Mouse (Mus musculus) heart, embryonic 14.5 days (tissue): Measurements from ENCODE around the gene Hoxc13. TPM values are rescaled to one million over a fixed set of nuclear protein-coding genes. Genes with fewer than 3 reads are reported as not detected.

Source experiments
- ATAC-seq: fragments of 200-750 bp; cut with Nextera tagmentation; 2 replicates; pipeline ENCODE4 v1.8.0; 2017; ENCODE audit warnings: low read depth, moderate TSS enrichment; ENCODE audit not compliant: insufficient number of reproducible peaks, insufficient read depth, low FRiP score
- H3K27ac ChIP-seq, 2 experiments: fragments of 200-500 bp in 1 of 2; fragments of 300-500 bp in 1 of 2; sonication (generic) in 1 of 2; replicated peaks in 1 of 2; 2 replicates each; pipeline ENCODE4 v1.5.1; 2012 to 2014; ENCODE audit warnings: low read depth in 2 of 2, low read length in 2 of 2, control low read depth in 1 of 2, mild to moderate bottlenecking in 1 of 2, mixed read lengths in 1 of 2; ENCODE audit not compliant: control insufficient read depth in 1 of 2, insufficient read depth in 1 of 2
- H3K27me3 ChIP-seq: fragments of 300-500 bp; sonication (generic); 2 replicates; pipeline ENCODE4 v1.6.1; 2014; ENCODE audit warnings: mild to moderate bottlenecking, low read length, control low read depth; ENCODE audit not compliant: control insufficient read depth, insufficient read depth
- H3K36me3 ChIP-seq: fragments of 300-500 bp; sonication (generic); 2 replicates; pipeline ENCODE4 v1.6.1; 2014; ENCODE audit warnings: mild to moderate bottlenecking, control low read depth, low read length, mixed read lengths; ENCODE audit not compliant: control insufficient read depth, insufficient read depth
- H3K4me1 ChIP-seq, 2 experiments: fragments of 200-500 bp in 1 of 2; fragments of 300-500 bp in 1 of 2; sonication (generic) in 1 of 2; 2 replicates each; pipeline ENCODE4 v1.6.1; 2012 to 2014; ENCODE audit warnings: low read length in 2 of 2, control low read depth in 1 of 2, mixed read lengths in 1 of 2; ENCODE audit not compliant: control insufficient read depth in 2 of 2, insufficient read depth in 2 of 2
- H3K4me2 ChIP-seq: fragments of 300-500 bp; sonication (generic); 2 replicates; pipeline ENCODE4 v1.6.1; 2014; ENCODE audit warnings: mild to moderate bottlenecking, low read length
- H3K4me3 ChIP-seq, 2 experiments: fragments of 200-500 bp in 1 of 2; fragments of 300-500 bp in 1 of 2; sonication (generic) in 1 of 2; 2 replicates each; pipeline ENCODE4 v1.5.1; 2012 to 2014; ENCODE audit warnings: low read length in 2 of 2, mild to moderate bottlenecking in 2 of 2, control low read depth in 1 of 2, low read depth in 1 of 2, moderate library complexity in 1 of 2; ENCODE audit not compliant: control insufficient read depth in 1 of 2, insufficient read depth in 1 of 2
- H3K9ac ChIP-seq: fragments of 300-500 bp; sonication (generic); 2 replicates; pipeline ENCODE4 v1.6.1; 2014; ENCODE audit warnings: mild to moderate bottlenecking, low read length
- H3K9me3 ChIP-seq: fragments of 300-500 bp; sonication (generic); 2 replicates; pipeline ENCODE4 v1.6.1; 2016; ENCODE audit warnings: low read length, control low read depth; ENCODE audit not compliant: control insufficient read depth
- WGBS: fragments of 180-500 bp; shearing (Covaris S2); extraction: QIAGEN DNeasy Blood & Tissue Kit; methylation state at CpG from one replicate; pipeline ENCODE4 v1.1.7; 2014; 5-methylcytosine and 5-hydroxymethylcytosine counted together
- polyA plus RNA-seq: library from polyadenylated mRNA; unstranded; fragments of >200 nt; fragmentation: Nextera tagmentation; extraction: Ambion mirVana; gene quantifications from 2 replicates; pipeline ENCODE4 v1.2.1, GENCODE M21; 2014

Gene Hoxc13
- polyA plus RNA-seq, 1 experiment from 2014 or later, result not detected

DNA sequence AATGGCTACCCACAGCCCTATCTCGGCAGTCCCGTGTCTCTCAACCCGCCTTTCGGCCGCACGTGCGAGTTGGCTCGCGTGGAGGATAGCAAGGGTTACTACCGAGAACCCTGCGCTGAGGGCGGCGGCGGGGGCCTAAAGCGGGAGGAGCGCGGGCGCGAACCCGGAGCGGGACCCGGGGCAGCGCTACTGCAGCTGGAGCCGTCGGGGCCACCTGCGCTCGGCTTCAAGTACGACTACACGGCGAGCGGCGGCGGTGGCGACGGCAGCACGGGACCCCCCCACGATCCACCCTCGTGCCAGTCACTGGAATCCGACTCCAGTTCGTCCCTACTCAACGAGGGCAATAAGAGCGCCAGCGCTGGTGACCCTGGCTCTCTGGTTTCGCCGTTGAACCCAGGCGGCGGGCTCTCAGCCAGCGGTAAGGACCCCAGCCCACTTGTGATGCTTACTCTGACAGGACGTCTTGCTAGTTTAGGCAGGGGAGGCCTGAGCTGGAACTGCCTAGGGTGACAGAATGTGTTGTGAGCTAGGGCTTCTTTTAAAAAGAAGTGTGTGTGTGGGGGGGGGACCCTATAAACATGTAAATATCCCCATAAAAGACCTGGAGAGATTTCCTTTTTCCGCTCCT, 16.2 kb downstream of the Hoxc13 start:
- no peaks in the 10 kb centered on the region for H3K9me3 ChIP-seq
- H3K27ac ChIP-seq, result no peak overlapping the region
- no peaks in the 10 kb centered on the region for H3K36me3 ChIP-seq
- peaks cover 100% of the 10 kb centered on the region for H3K27me3 ChIP-seq
- H3K9ac ChIP-seq, result no peak overlapping the region
- peaks cover 0 to 4% of the 10 kb centered on the region in 2 experiments; a peak in 1 of 4 replicates for H3K4me1 ChIP-seq
- no peak for ATAC-seq
- WGBS, result 2% methylated on average over 50 of the region's 50 CpGs
- no peak overlapping the region for H3K4me3 ChIP-seq
- no peak overlapping the region for H3K4me2 ChIP-seq

DNA sequence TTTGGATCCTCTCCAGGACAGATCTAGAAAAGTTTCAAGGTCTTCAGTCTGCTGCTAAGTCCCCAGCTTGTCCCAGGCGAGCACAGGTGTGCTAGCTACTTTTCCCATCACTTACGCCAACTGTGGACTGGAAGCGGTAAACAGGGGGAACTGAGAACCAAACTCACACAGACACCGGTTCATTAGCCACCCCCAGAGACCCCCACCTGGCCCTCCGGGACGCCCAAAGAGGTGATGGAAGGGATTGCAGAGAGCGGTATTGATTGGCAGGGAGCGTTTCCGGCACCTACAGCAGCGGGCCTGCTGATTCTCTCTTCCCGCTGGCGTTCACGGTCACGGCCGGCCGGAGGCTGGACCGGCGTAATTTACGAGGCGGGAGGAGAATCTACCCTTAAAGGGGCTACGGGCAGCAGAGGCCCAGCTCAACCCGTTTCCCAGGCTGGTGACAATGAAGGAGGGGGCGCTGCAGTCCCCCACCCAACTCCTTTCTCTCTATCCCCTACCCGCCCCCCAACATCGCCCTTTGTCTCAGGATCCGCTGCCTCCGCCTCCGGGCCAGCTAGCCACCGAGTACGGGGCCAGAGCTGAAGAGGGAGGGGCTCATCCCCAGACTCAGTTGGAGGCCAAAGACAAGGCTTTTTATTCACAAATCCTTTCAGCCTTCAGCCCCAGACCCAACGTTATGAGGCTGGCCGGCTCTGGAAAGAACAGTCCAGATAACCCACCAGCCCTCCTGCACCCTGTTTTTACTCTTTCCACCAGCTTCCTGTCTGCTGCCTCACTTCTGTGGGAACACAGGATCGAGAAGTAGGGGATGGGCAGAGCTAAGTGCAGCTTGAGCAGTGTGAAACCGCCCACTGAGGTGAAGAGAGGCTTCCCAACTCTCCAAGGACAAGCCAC, 18.6 kb downstream of the Hoxc13 start:
- Histone ChIP-seq H3K4me1 (peaks cover 0 to 8% of the 10 kb centered on the region in 2 experiments; a peak in 2 of 4 replicates), H3K27ac (no peak overlapping the region), H3K4me3 (no peak overlapping the region), H3K4me2 (no peak overlapping the region), H3K36me3 (no peaks in the 10 kb centered on the region), H3K27me3 (peaks cover 100% of the 10 kb centered on the region), H3K9me3 (no peaks in the 10 kb centered on the region), H3K9ac (no peak overlapping the region)
- 3% methylated on average over 34 of the region's 34 CpGs for WGBS
- no peak for ATAC-seq

DNA sequence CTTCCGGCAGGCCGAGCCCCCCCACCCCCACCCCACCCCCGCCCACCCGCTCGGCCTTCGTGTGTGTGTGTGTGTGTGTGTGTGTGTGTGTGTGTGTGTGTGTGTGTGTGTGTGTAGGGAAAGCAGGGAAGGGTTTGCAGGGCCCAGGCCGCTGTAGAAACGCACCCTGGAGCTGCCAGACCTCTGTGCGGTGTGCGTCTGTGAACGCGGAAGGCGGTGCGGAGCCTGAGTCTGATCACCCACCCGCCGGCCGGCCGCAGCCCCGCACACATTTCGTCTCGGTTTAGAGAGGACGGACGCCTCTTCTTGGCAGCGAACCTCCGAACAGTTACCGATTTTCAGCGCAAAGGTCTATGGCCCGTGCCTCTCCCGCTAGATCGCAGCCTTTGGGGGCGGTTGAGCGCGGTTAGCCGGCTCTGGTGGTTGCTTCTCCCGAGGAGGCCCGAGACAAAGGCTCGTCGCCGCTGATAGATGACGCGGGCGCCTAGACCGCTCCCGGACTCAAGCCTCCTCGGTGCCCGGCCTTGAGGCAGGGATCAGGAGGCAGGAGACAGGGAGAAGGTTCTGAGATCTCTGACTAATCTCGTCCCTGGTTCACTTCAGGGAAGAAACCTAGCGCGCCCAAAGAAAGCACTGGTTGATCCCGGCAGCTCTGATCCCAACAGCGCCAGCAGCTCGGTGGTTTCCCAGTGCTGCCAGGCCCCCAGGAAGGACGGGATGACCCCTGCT, 22.0 kb downstream of the Hoxc13 start:
- no peak for ATAC-seq
- Histone ChIP-seq H3K9me3 (no peaks in the 10 kb centered on the region), H3K4me1 (peaks cover 0 to 4% of the 10 kb centered on the region in 2 experiments; a peak in 2 of 4 replicates), H3K27ac (no peak overlapping the region), H3K9ac (no peak overlapping the region), H3K4me3 (peak overlapping the region; percentile 20 to 29), H3K4me2 (peak overlapping the region; percentile 60), H3K27me3 (peaks cover 100% of the 10 kb centered on the region), H3K36me3 (no peaks in the 10 kb centered on the region)
- under 1% methylated on average over 53 of the region's 53 CpGs for WGBS

DNA sequence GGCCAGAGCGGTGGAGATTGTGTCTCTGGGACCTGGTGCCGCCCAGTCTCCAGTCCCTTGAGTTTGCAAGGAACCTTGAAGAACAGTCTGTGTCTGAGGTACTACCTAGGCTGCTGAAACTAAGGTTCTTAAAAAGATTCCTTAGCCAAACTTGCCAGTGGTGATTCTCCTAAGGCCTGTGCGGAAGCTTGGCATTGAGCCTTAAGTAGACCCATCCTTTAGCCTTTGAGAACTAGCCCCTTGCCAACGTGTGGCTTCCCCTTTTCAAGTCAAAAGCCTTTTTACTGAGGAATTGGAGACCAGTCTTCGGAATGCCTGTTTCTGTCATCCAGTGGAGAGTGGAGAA, 22.5 kb downstream of the Hoxc13 start:
- Histone ChIP-seq H3K4me3 (no peak overlapping the region; a peak in 1 of 4 replicates), H3K4me2 (peak overlapping the region; percentile 60; the same call in 1 of the 2 replicates), H3K9me3 (no peaks in the 10 kb centered on the region), H3K27me3 (peaks cover 100% of the 10 kb centered on the region), H3K27ac (no peak overlapping the region), H3K36me3 (no peaks in the 10 kb centered on the region), H3K4me1 (peaks cover 0 to 4% of the 10 kb centered on the region in 2 experiments; a peak in 2 of 4 replicates), H3K9ac (no peak overlapping the region)
- ATAC-seq, result no peak
- 3% methylated on average over 5 of the region's 5 CpGs for WGBS

DNA sequence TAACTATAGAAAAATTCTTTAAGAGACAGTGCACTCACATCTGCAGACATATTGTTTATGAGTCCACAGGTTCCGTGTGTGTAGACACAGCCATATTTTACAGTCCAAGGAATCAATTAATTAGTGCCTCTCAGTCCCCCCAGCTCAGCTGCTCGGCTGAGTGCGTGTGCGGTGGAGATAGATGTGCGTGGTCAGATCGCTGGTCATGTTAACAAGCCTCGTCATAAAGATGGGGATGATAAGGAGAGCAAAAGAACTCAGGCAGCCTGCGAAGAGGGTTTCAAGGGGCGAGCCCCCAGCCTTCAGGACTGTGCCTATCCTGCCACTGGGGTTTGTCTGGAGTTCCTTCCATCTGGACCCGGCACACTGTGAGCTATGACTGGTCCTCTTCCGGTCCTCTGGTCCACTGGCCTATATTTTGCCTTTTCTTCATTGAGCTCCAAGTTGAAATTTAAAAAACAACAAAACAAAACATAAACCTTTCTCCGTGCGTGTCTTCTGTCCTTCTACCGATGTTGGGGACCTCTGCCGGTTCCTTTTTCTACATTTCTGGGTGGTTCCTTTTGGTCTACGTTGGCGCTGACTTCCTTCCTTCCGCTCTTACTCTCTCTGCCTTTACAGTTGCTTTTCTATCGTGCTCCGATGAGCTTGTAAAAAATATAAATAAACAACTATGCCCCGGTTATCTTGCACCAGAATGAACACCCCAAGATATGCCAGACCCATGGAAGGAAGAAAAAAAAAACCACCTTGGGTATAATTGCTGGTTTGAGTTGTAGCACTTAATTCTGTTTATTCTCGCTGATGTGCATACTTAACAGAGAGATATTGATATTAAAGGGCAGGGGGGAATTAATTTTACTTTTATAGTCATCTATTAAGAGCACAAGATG, 24.5 kb downstream of the Hoxc13 start:
- 15% methylated on average over 22 of the region's 22 CpGs for WGBS
- peaks cover 0 to 4% of the 10 kb centered on the region in 2 experiments; a peak in 2 of 4 replicates for H3K4me1 ChIP-seq
- H3K4me2 ChIP-seq, result no peak overlapping the region

DNA sequence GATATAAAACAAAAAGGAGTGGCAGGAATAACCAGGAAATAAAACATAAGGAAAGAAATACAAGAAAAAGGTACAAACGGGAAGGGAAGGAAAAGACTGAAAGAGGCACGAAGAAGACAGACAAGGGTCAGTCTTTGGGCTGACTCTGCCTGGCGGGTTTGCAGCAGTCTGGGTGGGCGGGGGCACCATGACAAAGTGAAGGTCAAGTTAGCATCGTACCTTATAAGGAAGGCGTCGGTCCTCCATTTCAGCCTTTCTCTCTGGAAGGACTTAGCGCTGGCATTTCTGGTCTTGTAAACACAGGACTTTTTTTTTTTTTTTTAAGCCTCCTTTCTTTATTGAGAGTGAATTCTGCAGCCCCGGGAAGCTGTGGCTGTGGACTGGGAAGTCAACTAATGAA, 26.4 kb downstream of the Hoxc13 start:
- H3K27ac ChIP-seq, result no peak overlapping the region
- WGBS, result 4% methylated on average over 9 of the region's 9 CpGs
- peaks cover 0 to 4% of the 10 kb centered on the region in 2 experiments; a peak in 2 of 4 replicates for H3K4me1 ChIP-seq
- no peaks in the 10 kb centered on the region for H3K36me3 ChIP-seq
- no peak overlapping the region for H3K9ac ChIP-seq
- no peaks in the 10 kb centered on the region for H3K9me3 ChIP-seq
- no peak for ATAC-seq
- H3K27me3 ChIP-seq, result peaks cover 100% of the 10 kb centered on the region
- no peak overlapping the region for H3K4me3 ChIP-seq
- H3K4me2 ChIP-seq, result no peak overlapping the region

More for the DNA sequence above, 24.5 kb downstream of the Hoxc13 start:
- no peak for ATAC-seq
- no peaks in the 10 kb centered on the region for H3K36me3 ChIP-seq
- peaks cover 100% of the 10 kb centered on the region for H3K27me3 ChIP-seq
- no peak overlapping the region for H3K27ac ChIP-seq
- H3K4me3 ChIP-seq, result no peak overlapping the region
- H3K9ac ChIP-seq, result no peak overlapping the region
- no peaks in the 10 kb centered on the region for H3K9me3 ChIP-seq

DNA sequence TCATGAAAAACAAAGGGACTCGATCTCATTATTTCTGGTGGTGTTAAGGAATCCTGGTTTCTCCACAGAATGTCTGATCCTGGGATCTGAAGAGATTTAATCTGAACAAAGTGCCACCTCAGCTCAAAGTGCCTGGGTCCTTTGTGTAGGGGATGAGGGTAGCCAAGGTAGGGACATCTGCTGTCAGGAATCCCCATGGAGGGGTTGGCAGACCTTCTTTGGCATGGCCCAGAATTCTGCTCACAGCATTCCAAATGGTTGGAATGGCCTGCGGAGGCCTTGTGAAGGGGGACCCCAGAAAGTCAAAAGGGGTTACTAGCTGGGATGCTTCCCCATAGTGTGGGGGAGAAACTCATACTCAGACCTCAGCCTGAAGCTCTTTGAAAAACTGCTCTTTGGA, 27.9 kb downstream of the Hoxc13 start:
- H3K4me3 ChIP-seq, result no peak overlapping the region
- no peaks in the 10 kb centered on the region for H3K4me1 ChIP-seq
- H3K27ac ChIP-seq, result no peak overlapping the region
- H3K9ac ChIP-seq, result no peak overlapping the region
- 22% methylated on average over 2 of the region's 2 CpGs for WGBS
- H3K27me3 ChIP-seq, result peaks cover 100% of the 10 kb centered on the region
- no peaks in the 10 kb centered on the region for H3K9me3 ChIP-seq
- no peaks in the 10 kb centered on the region for H3K36me3 ChIP-seq
- ATAC-seq, result no peak
- no peak overlapping the region for H3K4me2 ChIP-seq
